Mouse (Mus musculus) heart, postnatal 36 days (tissue): ENCODE measurements at regions not wholly inside any gene's neighbourhood (a gene's known extent, or its start where the extent isn't known, plus 50 kb on each side); places are given as distances from the start of the nearest gene placed in this dataset.

ENCODE experiments used
- DNase-seq, 2 experiments: peaks; one replicate each; pipeline ENCODE4 v3.0.0; 2021 to 2022
- intact Hi-C: fragments of 180-260 bp; cut with DNase I; formaldehyde crosslinking; loops from one replicate; pipeline ENCODE4 v1.15.1; 2025

GRCm38 (mm10) chr7:55710872-55711558, 57.0 kb upstream of the Siglech start:
- peak in 1 of 2 experiments; percentile 7 for DNase-seq
- intact Hi-C loops = no loop called here
